Mouse (Mus musculus): ENCODE measurements around the gene Cyth3. TPM values are rescaled to one million over a fixed set of nuclear protein-coding genes. Genes with fewer than 3 reads are reported as not detected.

Gene Cyth3
- polyA plus RNA-seq, 1 experiment from 2014 or later = 29.1 TPM

- Histone ChIP-seq H3K36me3 (ENCODE audit: control insufficient read depth, insufficient read depth, low read length) (peaks cover 5% of the 10 kb centered on the region; the same call in 1 of the 2 replicates), H3K9ac (ENCODE audit: low read depth, low read length) (no peak overlapping the region), H3K27me3 (ENCODE audit: control insufficient read depth, insufficient read depth, low read length) (no peaks in the 10 kb centered on the region), H3K4me1 (ENCODE audit: control insufficient read depth, insufficient read depth, low read length) (peaks cover 7% of the 10 kb centered on the region), H3K27ac (ENCODE audit: low read depth, low read length) (no peak overlapping the region), H3K4me2 (no peak overlapping the region), H3K9me3 (replicated peaks; ENCODE audit: control insufficient read depth, low read length) (no peaks in the 10 kb centered on the region), H3K4me3 (ENCODE audit: low read depth, low read length) (no peak overlapping the region)
- WGBS (ENCODE audit: insufficient replicate concordance) = 85% methylated on average over 8 of the region's 8 CpGs
- no peak for ATAC-seq (replicated peaks; ENCODE audit: insufficient number of reproducible peaks, low FRiP score, low TSS enrichment)
These were observed 62.7 kb downstream of the Cyth3 start for GRCm38 (mm10) chr5:143684911-143685390.

DNA sequence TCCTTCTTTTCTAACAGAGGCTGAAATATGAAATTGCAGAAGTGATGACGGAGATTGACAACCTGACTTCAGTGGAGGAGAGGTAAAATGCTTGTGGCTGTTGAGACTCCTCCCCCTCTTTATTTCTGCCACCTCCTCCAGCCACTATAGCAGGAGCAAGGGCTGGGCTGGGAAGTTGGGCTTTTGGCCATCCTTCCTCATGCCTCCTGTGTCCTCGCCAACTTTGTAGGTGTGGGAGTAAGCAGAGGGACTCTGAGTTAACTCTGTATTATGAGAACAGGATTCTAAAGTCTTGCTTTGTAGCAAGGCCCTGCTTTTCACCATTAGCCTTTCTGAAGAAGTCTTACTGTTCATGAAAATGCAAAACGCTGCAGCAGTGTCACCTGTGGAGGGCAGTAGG is 64.2 kb downstream of the Cyth3 start:
- H3K27ac ChIP-seq (ENCODE audit: low read depth, low read length) = no peak overlapping the region
- no peak overlapping the region for H3K4me2 ChIP-seq
- H3K4me1 ChIP-seq (ENCODE audit: control insufficient read depth, insufficient read depth, low read length) = peaks cover 7% of the 10 kb centered on the region
- no peaks in the 10 kb centered on the region for H3K27me3 ChIP-seq (ENCODE audit: control insufficient read depth, insufficient read depth, low read length)
- WGBS (ENCODE audit: insufficient replicate concordance) = 90% methylated on average over 3 of the region's 3 CpGs
- no peaks in the 10 kb centered on the region for H3K9me3 ChIP-seq (replicated peaks; ENCODE audit: control insufficient read depth, low read length)
- ATAC-seq (replicated peaks; ENCODE audit: insufficient number of reproducible peaks, low FRiP score, low TSS enrichment) = no peak
- no peak overlapping the region for H3K9ac ChIP-seq (ENCODE audit: low read depth, low read length)
- H3K36me3 ChIP-seq (ENCODE audit: control insufficient read depth, insufficient read depth, low read length) = peaks cover 5% of the 10 kb centered on the region; the same call in 1 of the 2 replicates
- H3K4me3 ChIP-seq (ENCODE audit: low read depth, low read length) = no peak overlapping the region

GRCm38 (mm10) chr5:143687589-143687988 is 65.3 kb downstream of the Cyth3 start:
- no peaks in the 10 kb centered on the region for H3K27me3 ChIP-seq (ENCODE audit: control insufficient read depth, insufficient read depth, low read length)
- no peak overlapping the region for H3K9ac ChIP-seq (ENCODE audit: low read depth, low read length)
- H3K4me2 ChIP-seq = no peak overlapping the region
- no peak overlapping the region for H3K27ac ChIP-seq (ENCODE audit: low read depth, low read length)
- H3K4me3 ChIP-seq (ENCODE audit: low read depth, low read length) = no peak overlapping the region
- H3K9me3 ChIP-seq (replicated peaks; ENCODE audit: control insufficient read depth, low read length) = no peaks in the 10 kb centered on the region
- 91% methylated on average over 3 of the region's 3 CpGs for WGBS (ENCODE audit: insufficient replicate concordance)
- peaks cover 5% of the 10 kb centered on the region; the same call in 1 of the 2 replicates for H3K36me3 ChIP-seq (ENCODE audit: control insufficient read depth, insufficient read depth, low read length)
- H3K4me1 ChIP-seq (ENCODE audit: control insufficient read depth, insufficient read depth, low read length) = peaks cover 7% of the 10 kb centered on the region
- ATAC-seq (replicated peaks; ENCODE audit: insufficient number of reproducible peaks, low FRiP score, low TSS enrichment) = no peak

DNA sequence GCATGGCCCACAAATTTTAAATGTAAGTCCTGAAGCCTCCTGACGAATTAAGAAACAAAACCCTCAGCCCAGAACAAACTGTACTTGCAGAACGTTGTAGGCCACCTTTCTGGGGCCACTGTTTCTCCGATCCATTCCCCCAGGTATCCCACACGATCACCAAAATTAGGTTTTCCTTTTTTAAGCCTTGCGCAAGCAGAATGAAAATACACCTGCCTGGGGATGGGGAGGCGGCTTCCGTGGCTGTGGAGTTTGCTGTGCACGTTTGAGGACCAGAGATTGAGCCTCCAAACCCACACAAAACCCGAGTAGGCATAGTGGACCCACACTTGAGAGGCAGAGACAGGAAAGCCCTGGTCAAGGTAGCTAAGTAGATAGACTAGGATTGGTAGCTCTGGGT is 68.1 kb downstream of the Cyth3 start:
- H3K9me3 ChIP-seq (replicated peaks; ENCODE audit: control insufficient read depth, low read length) = no peaks in the 10 kb centered on the region
- no peak overlapping the region for H3K4me2 ChIP-seq
- no peak overlapping the region for H3K27ac ChIP-seq (ENCODE audit: low read depth, low read length)
- WGBS (ENCODE audit: insufficient replicate concordance) = 86% methylated on average over 9 of the region's 9 CpGs
- ATAC-seq (replicated peaks; ENCODE audit: insufficient number of reproducible peaks, low FRiP score, low TSS enrichment) = no peak
- no peaks in the 10 kb centered on the region for H3K4me1 ChIP-seq (ENCODE audit: control insufficient read depth, insufficient read depth, low read length)
- H3K9ac ChIP-seq (ENCODE audit: low read depth, low read length) = no peak overlapping the region
- H3K27me3 ChIP-seq (ENCODE audit: control insufficient read depth, insufficient read depth, low read length) = no peaks in the 10 kb centered on the region
- H3K36me3 ChIP-seq (ENCODE audit: control insufficient read depth, insufficient read depth, low read length) = peaks cover 5% of the 10 kb centered on the region; the same call in 1 of the 2 replicates
- no peak overlapping the region for H3K4me3 ChIP-seq (ENCODE audit: low read depth, low read length)

DNA sequence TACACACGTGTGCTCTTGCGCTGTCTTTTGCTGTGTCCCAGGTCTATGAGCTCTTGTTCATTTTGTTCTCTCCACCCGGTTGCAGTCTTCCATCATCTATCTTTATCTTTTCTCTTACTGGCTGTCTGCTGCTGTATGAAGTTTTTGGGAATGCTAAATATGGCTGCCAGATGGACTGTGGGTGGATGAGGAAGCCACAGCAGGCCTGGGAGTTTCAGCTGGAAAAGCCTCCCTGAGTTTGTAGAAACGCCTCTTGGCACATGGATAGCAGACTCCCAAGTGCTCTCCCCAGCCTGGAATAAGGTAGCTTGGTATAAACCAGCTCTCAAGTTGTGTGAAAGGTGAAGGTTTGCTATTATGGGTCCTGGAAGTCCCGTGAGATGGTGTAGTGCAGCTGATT is 68.7 kb downstream of the Cyth3 start:
- Histone ChIP-seq H3K9ac (ENCODE audit: low read depth, low read length) (no peak overlapping the region), H3K9me3 (replicated peaks; ENCODE audit: control insufficient read depth, low read length) (no peaks in the 10 kb centered on the region), H3K4me3 (ENCODE audit: low read depth, low read length) (no peak overlapping the region), H3K27me3 (ENCODE audit: control insufficient read depth, insufficient read depth, low read length) (no peaks in the 10 kb centered on the region), H3K4me2 (no peak overlapping the region), H3K36me3 (ENCODE audit: control insufficient read depth, insufficient read depth, low read length) (peaks cover 5% of the 10 kb centered on the region; the same call in 1 of the 2 replicates), H3K4me1 (ENCODE audit: control insufficient read depth, insufficient read depth, low read length) (no peaks in the 10 kb centered on the region), H3K27ac (ENCODE audit: low read depth, low read length) (no peak overlapping the region)
- 92% methylated on average over 5 of the region's 5 CpGs for WGBS (ENCODE audit: insufficient replicate concordance)
- no peak for ATAC-seq (replicated peaks; ENCODE audit: insufficient number of reproducible peaks, low FRiP score, low TSS enrichment)

DNA sequence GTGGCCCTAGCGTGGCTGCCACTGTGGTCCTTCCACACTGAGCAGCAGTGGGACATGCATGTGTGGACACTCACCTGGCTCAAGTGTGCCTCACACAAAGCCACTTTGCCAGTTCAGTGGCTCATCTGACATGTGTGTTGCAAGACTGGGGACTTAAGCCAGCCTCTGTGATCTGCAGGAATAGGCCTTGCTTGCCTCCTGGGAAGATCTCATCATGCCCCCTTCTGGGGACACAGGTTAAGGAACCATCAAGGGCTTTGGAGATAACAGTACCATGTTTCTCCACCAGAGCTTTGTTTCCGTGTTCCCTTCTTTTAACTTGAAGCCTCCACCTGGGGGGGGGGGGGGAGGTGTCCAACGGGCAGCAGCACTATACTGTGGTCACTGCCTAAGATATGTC is 74.1 kb downstream of the Cyth3 start:
- no peak for ATAC-seq (replicated peaks; ENCODE audit: insufficient number of reproducible peaks, low FRiP score, low TSS enrichment)
- WGBS (ENCODE audit: insufficient replicate concordance) = 59% methylated on average over 3 of the region's 3 CpGs

GRCm38 (mm10) chr5:143698454-143698853 is 76.2 kb downstream of the Cyth3 start:
- ATAC-seq (replicated peaks; ENCODE audit: insufficient number of reproducible peaks, low FRiP score, low TSS enrichment) = no peak
- WGBS (ENCODE audit: insufficient replicate concordance) = 83% methylated on average over 4 of the region's 4 CpGs
- H3K36me3 ChIP-seq (ENCODE audit: control insufficient read depth, insufficient read depth, low read length) = peaks cover 13% of the 10 kb centered on the region; the same call in 1 of the 2 replicates

More for the DNA sequence above, 74.1 kb downstream of the Cyth3 start:
- H3K27me3 ChIP-seq (ENCODE audit: control insufficient read depth, insufficient read depth, low read length) = no peaks in the 10 kb centered on the region
- H3K4me2 ChIP-seq = no peak overlapping the region
- H3K9me3 ChIP-seq (replicated peaks; ENCODE audit: control insufficient read depth, low read length) = no peaks in the 10 kb centered on the region
- H3K4me1 ChIP-seq (ENCODE audit: control insufficient read depth, insufficient read depth, low read length) = no peaks in the 10 kb centered on the region
- H3K27ac ChIP-seq (ENCODE audit: low read depth, low read length) = no peak overlapping the region
- no peak overlapping the region for H3K4me3 ChIP-seq (ENCODE audit: low read depth, low read length)
- no peak overlapping the region for H3K9ac ChIP-seq (ENCODE audit: low read depth, low read length)
- H3K36me3 ChIP-seq (ENCODE audit: control insufficient read depth, insufficient read depth, low read length) = peaks cover 4% of the 10 kb centered on the region; the same call in 1 of the 2 replicates

DNA sequence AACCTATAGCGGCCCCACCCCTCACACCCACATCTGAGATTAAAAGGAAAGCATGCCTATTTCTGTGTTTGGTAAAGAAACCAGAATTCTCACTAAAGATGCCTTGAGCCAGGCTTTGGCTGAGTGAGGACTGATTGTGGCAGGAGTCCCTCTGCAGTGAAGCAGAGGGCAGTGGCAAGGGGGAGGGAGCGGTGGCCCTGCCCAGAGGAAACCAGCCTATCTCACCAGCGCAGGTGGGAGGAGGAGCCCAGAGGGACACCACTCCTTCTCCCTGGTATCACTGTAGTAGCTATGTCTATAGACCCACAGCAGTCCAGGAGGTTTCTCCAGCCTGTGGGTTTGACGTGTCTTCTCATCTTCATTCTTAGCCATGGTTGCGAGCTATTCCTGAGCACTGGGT is 78.0 kb downstream of the Cyth3 start:
- Histone ChIP-seq H3K27me3 (ENCODE audit: control insufficient read depth, insufficient read depth, low read length) (no peaks in the 10 kb centered on the region), H3K36me3 (ENCODE audit: control insufficient read depth, insufficient read depth, low read length) (peaks cover 13% of the 10 kb centered on the region; the same call in 1 of the 2 replicates), H3K27ac (ENCODE audit: low read depth, low read length) (no peak overlapping the region), H3K4me3 (ENCODE audit: low read depth, low read length) (no peak overlapping the region), H3K9ac (ENCODE audit: low read depth, low read length) (no peak overlapping the region), H3K9me3 (replicated peaks; ENCODE audit: control insufficient read depth, low read length) (no peaks in the 10 kb centered on the region), H3K4me2 (no peak overlapping the region), H3K4me1 (ENCODE audit: control insufficient read depth, insufficient read depth, low read length) (peaks cover 5% of the 10 kb centered on the region)
- ATAC-seq (replicated peaks; ENCODE audit: insufficient number of reproducible peaks, low FRiP score, low TSS enrichment) = no peak
- 79% methylated on average over 5 of the region's 5 CpGs for WGBS (ENCODE audit: insufficient replicate concordance)

More at GRCm38 (mm10) chr5:143698454-143698853, 76.2 kb downstream of the Cyth3 start:
- Histone ChIP-seq H3K9me3 (replicated peaks; ENCODE audit: control insufficient read depth, low read length) (no peaks in the 10 kb centered on the region), H3K4me2 (no peak overlapping the region), H3K4me1 (ENCODE audit: control insufficient read depth, insufficient read depth, low read length) (no peaks in the 10 kb centered on the region), H3K27me3 (ENCODE audit: control insufficient read depth, insufficient read depth, low read length) (no peaks in the 10 kb centered on the region), H3K9ac (ENCODE audit: low read depth, low read length) (no peak overlapping the region), H3K27ac (ENCODE audit: low read depth, low read length) (no peak overlapping the region), H3K4me3 (ENCODE audit: low read depth, low read length) (no peak overlapping the region)

DNA sequence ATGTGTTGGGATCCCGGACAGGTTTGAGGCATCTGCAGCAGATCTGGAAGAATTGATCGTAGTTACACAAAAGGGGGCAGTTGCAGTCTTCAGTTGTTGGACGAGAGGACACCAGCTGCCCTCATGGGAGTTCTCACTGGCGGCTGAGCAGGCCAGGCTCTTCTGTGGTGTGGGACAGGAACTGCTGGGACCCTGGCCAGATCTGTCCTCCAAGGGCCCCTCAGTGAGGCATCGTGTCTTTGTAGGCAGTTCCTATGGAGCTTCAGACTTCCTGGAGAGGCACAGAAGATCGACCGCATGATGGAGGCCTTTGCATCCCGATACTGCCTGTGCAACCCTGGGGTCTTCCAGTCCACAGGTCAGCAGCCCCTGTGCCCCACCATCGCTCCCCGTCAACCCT is 78.8 kb downstream of the Cyth3 start:
- Histone ChIP-seq H3K4me2 (no peak overlapping the region), H3K9me3 (replicated peaks; ENCODE audit: control insufficient read depth, low read length) (no peaks in the 10 kb centered on the region), H3K27ac (ENCODE audit: low read depth, low read length) (no peak overlapping the region), H3K4me1 (ENCODE audit: control insufficient read depth, insufficient read depth, low read length) (peaks cover 14% of the 10 kb centered on the region), H3K27me3 (ENCODE audit: control insufficient read depth, insufficient read depth, low read length) (no peaks in the 10 kb centered on the region), H3K36me3 (ENCODE audit: control insufficient read depth, insufficient read depth, low read length) (peaks cover 13% of the 10 kb centered on the region; the same call in 1 of the 2 replicates), H3K9ac (ENCODE audit: low read depth, low read length) (no peak overlapping the region), H3K4me3 (ENCODE audit: low read depth, low read length) (no peak overlapping the region)
- ATAC-seq (replicated peaks; ENCODE audit: insufficient number of reproducible peaks, low FRiP score, low TSS enrichment) = no peak
- whole genome bisulfite sequencing (ENCODE audit: insufficient replicate concordance) = 87% methylated on average over 10 of the region's 10 CpGs

Measured in heart, embryonic 11.5 days (tissue).